Mouse (Mus musculus) splenic B cell, adult 2 months (primary cell): ENCODE measurements at regions not wholly inside any gene's neighbourhood (a gene's known extent, or its start where the extent isn't known, plus 50 kb on each side); places are given as distances from the start of the nearest gene placed in this dataset.

Experiments
- DNase-seq: peaks from one replicate; pipeline ENCODE4 v3.0.0-alpha.2; 2011; ENCODE audit warnings: low read depth, low spot score
- H3K27me3 ChIP-seq: 2 replicates; pipeline ENCODE4 v1.6.1; 2012; ENCODE audit warnings: mild to moderate bottlenecking, low read length, moderate library complexity, mixed read lengths; ENCODE audit not compliant: control insufficient read depth, poor library complexity, insufficient read depth, severe bottlenecking
- H3K36me3 ChIP-seq: 2 replicates; pipeline ENCODE4 v1.6.1; 2012; ENCODE audit warnings: mild to moderate bottlenecking, low read length, moderate library complexity, mixed read lengths; ENCODE audit not compliant: control insufficient read depth, poor library complexity, insufficient read depth, severe bottlenecking

DNA sequence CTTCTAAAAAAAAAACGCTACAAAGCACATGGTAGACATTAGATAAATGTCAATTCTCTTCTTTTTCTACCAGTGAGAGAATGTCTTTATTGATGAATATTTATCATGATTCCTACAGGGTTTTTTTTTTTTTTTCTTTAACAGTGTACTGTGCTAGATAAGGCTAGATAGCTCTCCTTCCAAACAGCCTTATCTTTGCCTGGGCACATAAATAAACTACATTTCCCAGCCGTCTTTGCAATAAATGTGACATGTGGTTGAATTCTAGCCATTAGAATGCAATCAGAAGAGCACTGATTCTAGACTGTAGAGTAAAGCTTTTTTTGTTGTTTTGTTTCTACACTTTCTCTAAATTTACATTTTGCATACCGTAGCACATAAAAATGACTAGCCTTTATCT, 177.9 kb downstream of the Fam124b start:
- no peaks in the 10 kb centered on the region for H3K27me3 ChIP-seq
- DNase-seq = no peak
- H3K36me3 ChIP-seq = no peaks in the 10 kb centered on the region

DNA sequence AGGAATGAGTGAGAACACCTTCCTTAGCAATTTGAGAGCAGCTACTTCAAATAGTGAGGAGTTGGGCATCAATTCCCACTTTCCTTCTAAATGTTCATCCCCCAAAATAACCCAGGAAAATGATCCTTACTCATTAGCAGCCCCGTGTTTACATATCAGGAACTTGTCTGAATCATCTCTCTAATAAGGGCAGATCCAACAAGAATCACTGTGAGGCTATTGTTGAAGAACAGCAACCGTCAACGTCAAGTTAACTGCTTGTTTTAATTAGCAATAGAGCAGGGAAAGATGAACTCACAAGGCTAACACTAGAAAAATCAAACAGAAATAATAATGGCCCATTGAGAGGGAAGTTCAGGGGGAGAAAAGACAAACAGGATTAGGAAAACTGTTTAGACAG, 178.4 kb downstream of the Fam124b start:
- DNase-seq = no peak
- Histone ChIP-seq H3K36me3 (no peaks in the 10 kb centered on the region), H3K27me3 (no peaks in the 10 kb centered on the region)

DNA sequence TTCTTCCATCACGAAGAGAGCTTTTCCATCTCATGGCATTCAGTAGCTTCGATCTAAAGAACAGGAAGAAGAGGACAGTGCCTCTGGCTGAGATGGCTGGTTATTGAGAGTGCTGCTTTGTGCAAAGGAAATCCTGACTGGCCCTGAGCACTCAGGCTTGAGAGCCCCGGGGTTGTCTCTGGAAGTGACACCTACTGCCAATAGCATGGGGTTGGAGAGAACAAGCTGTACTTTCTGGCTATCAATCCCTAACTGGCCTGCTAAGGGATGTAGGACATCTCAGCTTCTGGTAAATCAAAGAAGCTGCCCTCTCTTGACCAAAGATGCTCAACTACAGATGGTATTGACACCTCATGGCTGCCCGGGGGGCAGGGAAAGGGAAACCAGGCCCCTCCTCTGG, 178.2 kb upstream of the Serpine2 start:
- Histone ChIP-seq H3K36me3 (no peaks in the 10 kb centered on the region), H3K27me3 (no peaks in the 10 kb centered on the region)
- DNase-seq = no peak

DNA sequence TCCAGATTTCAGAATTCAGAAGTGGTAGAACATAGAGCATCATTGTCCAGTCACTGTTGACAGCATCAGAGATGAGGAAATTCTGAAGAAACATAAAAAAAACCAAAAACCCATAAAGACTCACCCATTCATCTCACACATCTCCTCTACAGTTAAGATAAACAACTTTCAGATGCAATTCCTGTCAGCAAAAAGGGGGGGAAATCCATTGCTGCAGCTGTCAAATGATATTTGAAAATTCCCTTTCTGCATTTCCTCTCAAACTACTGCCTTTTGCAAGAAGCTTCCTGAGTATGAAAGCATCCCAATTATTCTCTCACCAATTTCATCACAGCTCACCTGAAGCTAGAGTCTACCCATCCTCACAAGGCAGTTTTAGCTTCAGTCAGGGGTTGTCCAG, 177.1 kb upstream of the Serpine2 start:
- DNase-seq = no peak
- Histone ChIP-seq H3K36me3 (no peaks in the 10 kb centered on the region), H3K27me3 (no peaks in the 10 kb centered on the region)

DNA sequence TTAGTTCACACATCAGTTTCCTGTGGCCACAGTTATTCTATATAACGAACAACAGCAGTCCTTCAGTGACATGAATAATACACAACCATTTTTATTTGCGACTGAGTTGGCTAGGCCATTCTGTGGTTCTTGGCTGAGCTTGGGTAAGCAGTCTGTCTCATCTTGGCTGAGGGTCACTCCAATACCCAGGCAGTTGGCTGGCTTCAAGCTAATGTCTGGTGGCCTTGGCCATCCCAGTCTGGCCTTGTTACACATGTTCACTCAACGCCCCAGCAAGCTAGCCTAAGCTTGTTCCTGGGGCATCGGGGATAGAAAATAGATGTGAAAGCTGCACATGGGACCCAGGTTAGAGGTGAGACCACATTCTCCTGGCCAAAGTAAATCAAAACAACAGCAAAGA, 175.5 kb upstream of the Serpine2 start:
- no peak for DNase-seq
- Histone ChIP-seq H3K27me3 (no peaks in the 10 kb centered on the region), H3K36me3 (no peaks in the 10 kb centered on the region)

DNA sequence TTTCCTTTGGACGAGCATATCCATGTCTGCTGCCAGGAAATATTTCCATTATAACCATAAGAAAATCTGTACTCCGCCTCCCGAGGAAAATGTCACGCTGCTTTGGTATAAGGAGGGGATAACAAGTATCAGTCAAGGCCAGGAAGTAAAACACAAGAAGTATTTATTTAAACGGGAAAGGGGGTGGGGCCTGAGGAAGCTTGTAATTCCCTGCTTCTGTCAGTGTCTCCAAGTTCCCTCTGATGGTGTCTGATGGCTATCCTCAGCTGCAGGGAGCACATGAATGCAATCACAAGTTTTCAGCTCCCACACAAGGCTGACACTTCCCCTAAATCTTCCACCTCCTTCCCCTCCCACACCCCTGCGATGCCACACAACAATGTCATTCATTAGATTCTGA, 172.5 kb upstream of the Serpine2 start:
- H3K36me3 ChIP-seq = no peaks in the 10 kb centered on the region
- no peaks in the 10 kb centered on the region for H3K27me3 ChIP-seq
- DNase-seq = no peak

DNA sequence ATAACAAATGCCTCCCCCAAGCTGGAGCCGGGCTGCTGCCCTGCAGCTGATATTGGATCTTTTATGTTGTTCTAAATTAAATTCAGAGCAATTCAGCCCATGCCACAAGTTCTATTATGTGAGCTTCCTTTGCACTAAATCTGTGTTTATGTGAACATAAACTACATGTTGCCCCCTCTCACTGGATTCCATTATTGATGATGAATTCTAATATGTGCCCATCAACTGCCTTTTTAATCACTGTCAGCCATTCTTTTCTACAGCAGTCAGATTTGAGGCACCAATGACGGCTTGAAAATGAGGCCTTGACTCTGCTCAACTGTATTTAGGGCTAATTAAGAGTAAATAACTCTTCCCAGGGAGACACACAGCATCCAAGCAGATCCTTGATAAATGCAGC, 172.1 kb upstream of the Serpine2 start:
- no peak for DNase-seq
- Histone ChIP-seq H3K27me3 (no peaks in the 10 kb centered on the region), H3K36me3 (no peaks in the 10 kb centered on the region)

DNA sequence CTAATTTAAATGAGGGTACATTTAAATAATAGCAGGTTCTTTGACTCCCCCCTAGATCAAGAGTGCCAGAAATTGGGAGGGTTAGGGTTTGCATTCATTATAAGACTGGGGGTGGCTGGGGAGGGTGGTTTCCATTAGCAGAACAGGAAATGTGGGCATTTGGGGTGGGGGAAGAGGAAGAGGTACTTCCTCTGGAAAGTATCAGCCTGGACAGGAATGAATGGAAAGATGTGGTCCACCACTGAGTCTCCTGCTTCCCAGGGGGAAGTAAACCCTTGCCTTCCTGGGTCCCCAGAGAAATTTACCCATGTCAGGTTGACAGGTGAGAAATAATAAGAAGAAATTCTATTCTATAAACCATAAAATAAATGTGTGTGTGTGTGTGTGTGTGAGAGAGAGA, 171.5 kb upstream of the Serpine2 start:
- no peaks in the 10 kb centered on the region for H3K36me3 ChIP-seq
- no peak for DNase-seq
- H3K27me3 ChIP-seq = no peaks in the 10 kb centered on the region

DNA sequence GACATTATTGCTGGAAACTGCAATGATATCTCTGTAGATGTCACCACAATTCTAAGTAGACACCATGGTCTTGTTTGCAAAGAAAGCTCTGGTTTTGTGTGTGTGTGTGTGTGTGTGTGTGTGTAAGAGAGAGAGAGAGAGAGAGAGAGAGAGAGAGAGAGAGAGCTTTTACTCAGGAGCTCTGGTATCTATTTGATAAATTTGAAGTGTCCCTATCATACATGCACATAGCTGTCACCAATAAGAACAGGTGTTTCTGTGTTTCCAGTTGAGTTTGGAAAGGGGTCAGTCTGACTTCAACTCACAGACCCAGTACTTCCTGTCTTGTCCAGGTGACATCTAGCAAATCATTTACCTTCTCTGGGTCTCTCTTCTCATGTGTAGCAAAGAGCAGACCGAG, 169.7 kb upstream of the Serpine2 start:
- no peaks in the 10 kb centered on the region for H3K36me3 ChIP-seq
- H3K27me3 ChIP-seq = no peaks in the 10 kb centered on the region
- DNase-seq = no peak

DNA sequence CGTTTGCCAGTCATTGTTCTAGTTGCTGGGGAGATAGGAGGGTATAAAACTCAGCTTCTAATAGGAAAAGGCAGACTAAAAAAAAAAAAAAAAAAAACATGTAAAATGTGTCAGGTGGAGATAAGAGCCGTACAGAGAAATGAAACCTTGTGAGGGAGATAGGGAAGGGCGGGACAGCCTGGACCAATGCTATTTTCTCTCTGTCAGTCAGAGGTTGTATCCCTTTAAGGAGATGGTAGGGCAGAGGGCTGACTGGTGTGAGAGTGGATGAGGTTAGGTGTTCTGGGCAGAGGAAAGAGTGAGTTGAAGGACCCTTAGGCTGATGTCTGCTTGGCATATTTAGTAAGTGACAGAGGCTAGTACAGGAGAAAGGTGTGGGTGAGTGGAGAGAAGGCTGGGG, 169.2 kb upstream of the Serpine2 start:
- Histone ChIP-seq H3K36me3 (no peaks in the 10 kb centered on the region), H3K27me3 (no peaks in the 10 kb centered on the region)
- no peak for DNase-seq

DNA sequence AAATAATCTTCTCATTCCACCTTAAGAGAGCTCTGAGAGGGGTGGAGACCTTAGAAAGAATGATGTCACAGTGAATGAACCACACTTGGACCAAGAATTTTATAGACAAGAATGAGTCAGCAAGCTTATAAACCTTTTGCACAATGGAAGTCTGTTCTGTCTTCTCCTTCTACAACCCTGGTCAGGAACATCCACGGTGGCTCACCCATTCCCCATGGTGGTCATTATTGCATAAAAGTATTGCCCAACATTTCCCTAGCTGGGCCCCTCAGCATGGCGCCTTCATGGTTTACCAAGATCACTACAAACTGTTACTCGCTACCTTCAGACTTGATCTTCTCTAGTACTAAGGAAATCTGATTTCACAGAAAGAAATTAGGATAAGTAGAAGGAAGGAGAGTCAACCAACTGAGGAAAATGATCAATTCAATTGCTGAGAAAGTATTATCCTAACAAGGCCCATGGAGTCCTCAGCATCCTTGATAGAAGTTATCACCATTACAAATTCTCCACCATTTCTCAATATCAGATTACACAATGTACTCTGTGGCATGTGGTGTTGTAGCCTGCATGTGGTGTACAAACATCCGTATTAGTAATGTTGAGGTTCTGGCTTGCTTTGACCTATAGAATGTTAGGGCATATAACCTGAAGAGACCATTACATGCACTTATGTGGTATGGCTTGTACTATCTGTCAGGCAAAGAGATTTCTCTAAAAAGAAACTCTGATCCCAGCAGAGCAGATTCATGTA, 165.1 kb upstream of the Serpine2 start:
- DNase-seq = no peak
- H3K27me3 ChIP-seq = no peaks in the 10 kb centered on the region

DNA sequence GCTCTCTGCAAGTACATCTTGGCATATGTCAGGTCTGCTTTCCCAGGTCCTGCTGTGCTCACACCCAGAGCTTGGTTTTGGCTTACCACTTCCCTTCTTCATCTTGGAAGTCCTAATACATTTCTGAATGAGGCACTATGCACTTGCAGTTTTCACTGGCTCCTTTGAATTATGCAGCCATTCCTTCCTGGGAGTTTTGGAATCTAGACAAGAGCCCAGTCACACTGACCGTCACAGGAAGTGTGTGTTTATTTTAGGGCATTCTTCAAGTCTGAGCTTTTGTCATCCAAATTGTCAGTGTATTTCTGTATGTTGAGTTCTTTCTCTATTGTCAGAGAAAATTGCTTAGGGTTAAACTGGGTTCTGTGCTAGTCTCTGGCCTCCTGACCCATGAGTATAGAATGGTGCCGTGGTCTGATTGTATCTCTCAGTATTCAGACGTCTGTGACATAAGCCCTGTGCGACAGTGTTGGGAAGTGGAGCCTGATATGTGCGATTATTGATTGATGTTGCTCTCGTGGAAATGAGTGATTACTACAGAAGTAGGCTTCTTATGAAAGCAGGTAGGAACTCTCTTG, 162.6 kb upstream of the Serpine2 start:
- Histone ChIP-seq H3K27me3 (no peaks in the 10 kb centered on the region), H3K36me3 (no peaks in the 10 kb centered on the region)
- DNase-seq = no peak

More for the DNA sequence above, 165.1 kb upstream of the Serpine2 start:
- no peaks in the 10 kb centered on the region for H3K36me3 ChIP-seq

DNA sequence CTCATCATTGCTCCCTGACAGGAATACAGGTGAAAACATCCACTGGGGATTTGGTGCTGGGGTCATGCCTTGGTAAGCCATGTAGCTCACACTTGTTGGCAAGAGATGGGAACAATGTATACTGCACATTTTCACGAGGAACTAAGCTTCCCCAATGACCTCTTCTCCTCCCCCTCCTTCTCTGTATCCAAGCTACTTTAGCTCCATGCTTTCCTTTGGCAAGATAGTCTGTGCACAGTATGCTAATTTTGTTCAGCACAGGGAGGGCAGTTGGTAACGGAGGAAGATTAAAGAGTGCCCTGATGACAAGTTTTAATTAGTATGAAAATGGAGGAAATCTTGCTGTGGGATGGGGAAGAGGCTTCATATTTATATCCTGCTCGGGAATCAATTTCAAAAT, 160.9 kb upstream of the Serpine2 start:
- Histone ChIP-seq H3K27me3 (no peaks in the 10 kb centered on the region), H3K36me3 (no peaks in the 10 kb centered on the region)
- no peak for DNase-seq

DNA sequence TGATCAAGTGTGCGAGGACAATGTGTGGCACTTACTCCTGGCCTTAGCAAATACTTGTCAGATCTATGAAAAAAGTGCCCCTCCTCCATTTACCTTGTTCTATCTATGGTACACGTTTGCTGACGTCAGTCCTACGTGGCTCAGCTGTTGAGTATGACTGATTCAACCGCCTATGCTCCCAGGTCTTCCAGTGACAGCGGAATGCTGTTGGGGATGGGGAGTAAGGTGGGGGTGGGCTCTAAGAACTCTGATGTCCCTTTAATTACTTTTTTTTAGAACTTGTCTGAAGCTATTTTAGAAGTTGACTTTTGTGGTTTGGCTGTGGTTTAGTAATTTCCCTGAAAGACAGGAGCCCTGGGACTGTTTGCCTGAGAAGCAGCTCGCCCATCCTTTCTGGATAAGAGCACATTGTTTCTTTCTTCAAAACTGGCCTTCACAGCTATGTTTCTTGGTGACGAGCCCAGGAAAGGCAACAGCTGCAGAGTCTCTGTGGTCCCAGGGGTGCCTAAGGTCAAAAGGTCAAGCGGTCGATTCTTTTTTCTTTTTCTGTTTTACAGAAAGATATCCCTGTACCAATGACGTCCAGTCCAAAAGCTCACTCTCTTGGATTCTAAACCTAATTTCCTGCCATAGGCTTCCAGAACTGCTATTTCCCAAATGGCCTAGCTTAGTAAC, 157.5 kb upstream of the Serpine2 start:
- DNase-seq = no peak
- no peaks in the 10 kb centered on the region for H3K36me3 ChIP-seq
- no peaks in the 10 kb centered on the region for H3K27me3 ChIP-seq

DNA sequence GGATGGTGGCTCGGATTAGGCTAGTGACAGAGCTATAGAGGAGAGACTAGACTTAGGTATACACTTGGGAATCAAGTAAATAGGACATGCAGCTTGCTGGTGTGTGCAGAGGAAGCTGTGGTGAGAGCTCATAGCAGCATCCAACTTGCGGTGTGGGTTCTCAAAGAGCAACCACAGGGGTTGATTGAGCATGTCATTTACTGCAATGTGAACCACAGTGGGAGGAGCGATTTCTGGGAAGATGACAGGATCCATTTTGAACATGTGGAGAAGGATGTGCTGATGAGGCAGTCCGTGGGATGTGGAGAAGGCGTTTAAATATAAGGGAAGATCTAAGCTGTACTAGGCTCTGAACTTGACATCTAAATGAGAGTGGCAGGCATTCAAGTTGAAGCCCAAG, 154.5 kb upstream of the Serpine2 start:
- DNase-seq = no peak
- Histone ChIP-seq H3K27me3 (no peaks in the 10 kb centered on the region), H3K36me3 (no peaks in the 10 kb centered on the region)
